Mouse (Mus musculus) ovary, adult 10 weeks (tissue): ENCODE measurements around the gene Npm3. TPM values are rescaled to one million over a fixed set of nuclear protein-coding genes. Genes with fewer than 3 reads are reported as not detected.

Source experiments
- polyA plus RNA-seq: library from polyadenylated mRNA; stranded (reverse); fragments of 350-450 nt; fragmentation: Illumina TruSeq; extraction: RNeasy Lipid Tissue Mini Kit (QIAGEN cat#74804); gene quantifications from one replicate; pipeline ENCODE4 v1.2.3, GENCODE M21; 2014

Npm3 gene
- 22.2 TPM for polyA plus RNA-seq

DNA sequence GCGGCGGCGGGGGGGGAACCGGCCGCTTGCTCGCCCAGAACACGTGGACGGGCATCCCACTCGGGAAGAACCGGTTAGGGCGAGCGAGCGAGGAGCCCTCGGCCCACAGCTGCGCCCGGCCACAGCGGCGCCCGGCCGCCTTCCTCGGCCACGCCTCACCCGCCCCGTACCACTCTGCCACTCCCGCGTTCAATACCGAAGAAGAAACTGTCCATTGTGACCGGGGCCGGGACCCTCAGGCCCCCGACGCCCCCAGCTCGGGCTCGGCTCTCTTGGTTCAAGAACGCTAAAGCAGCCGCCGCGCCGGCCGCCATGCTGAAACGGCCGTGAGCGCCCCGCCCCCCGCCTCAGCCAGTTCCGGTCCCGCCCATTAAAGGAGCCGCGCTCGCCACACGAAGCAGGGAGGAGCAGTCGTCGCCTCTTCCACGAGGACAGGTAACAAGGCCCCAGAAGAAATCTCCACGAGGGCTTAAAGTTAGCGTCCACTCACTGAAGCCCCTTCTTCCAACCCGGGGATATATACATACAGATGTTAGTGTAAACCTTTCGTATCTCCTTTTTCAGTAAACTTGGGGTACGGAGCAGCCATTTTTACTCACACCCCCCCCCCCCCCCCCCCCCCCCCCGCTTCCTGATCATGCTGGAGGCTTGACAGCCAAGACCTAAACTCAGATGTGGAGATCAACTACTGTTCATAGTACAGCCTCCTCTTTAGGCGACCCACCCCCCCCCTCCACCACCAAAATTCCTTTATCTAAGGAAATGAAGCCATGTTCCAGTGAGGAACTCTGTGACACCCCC is at the start of gene Npm3:
Gene Npm3, minus strand, starts transcription at position 349 of the 801 bp plus-strand sequence.

DNA sequence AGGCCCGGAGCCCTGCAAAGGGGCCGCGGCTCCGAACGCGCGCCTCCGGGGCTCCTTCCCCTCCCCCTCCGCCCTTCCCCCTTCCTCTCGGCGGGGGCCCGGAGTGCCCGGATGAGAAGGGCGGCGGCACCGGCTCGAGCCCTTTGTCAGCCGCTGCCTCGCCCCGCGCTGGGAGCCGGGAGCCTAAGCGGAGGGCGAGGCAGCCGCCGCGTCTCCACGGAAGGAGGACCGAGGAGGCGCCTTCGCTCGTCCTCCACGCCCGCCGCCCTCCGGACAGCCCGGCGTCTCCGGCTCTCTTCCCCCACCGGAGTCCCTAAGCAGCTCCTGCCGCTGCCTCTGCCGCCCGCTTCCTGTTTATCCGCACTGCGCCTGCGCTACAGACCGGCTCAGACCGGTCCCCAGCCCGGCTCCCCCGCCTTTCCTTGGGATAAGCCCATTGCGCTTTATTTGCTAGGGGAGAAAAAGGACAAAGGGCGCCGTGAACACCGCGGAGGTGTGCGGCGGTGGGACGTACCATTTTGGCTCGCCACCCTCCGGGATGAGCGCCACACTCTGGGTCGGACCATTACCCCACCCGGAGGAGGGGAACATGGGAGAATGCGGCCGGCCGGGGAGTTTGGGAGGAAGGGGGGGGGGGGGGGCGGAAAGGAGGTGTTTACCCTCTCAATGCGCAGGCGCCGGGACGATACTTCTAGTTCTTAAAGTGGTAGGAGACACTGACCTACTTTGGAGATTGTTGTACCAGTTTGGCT is 34.0 kb upstream of the Npm3 start, which contains the start of gene Mgea5:
Gene Mgea5, minus strand, starts transcription at position 657 of the 752 bp plus-strand sequence.

DNA sequence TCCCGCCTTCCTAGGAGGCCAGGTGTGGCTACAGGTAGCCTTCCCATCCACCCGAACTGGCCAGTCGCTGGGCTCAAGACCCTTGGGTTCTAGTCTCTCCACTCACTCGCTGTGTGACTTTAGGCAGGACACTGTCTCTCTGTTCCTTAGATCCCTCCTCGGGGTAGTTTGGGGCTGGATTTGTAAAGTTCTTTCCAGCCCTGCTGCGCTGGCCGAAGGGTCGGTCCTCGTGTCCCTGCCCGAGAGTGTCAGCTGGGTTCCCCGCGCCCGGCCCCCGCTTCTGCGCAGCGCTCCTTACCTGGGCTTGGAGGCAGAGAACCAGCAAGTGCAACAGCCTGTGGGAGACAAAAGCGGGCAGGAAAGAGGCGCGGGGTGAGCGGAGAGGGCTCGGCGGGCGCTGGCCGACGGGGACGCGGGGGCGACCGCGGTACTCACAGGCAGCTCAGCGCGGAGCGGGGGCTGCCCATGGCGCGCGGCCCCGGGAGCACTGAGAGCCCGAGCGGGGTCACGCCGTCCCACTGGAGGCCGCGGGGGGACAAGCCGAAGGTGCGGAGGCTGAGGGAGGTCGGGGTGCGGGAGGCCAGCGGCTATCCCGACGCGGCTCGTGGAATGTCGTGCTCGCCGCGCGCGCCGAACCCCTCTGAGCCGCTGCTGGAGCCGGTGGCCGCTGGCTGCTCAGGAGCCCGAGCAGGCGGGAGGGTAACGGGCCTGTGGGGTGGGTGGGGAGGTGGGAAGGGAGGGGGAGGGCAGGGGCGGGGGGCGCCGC is 7.0 kb downstream of the Npm3 start, which contains the start of gene Fgf8:
Gene Fgf8, minus strand, starts transcription at position 698 of the 766 bp plus-strand sequence.

Other genes with a start within 250 kb of the Npm3 start
- not detected for gene Poll, start 189.1 kb downstream of the Npm3 start, polyA plus RNA-seq
- 4.7 TPM for gene Gm17018, start 189.0 kb downstream of the Npm3 start, polyA plus RNA-seq
- 1.2 TPM for gene Fbxw4, start 89.3 kb downstream of the Npm3 start, polyA plus RNA-seq
- gene Fgf8, start 6.7 kb downstream of the Npm3 start, polyA plus RNA-seq = not detected
- 159 TPM for gene Mgea5, start 34.2 kb upstream of the Npm3 start, polyA plus RNA-seq
- not detected for gene Kcnip2, start 66.5 kb upstream of the Npm3 start, polyA plus RNA-seq
- gene Armh3, start 248.9 kb upstream of the Npm3 start, polyA plus RNA-seq = 34.5 TPM